Mouse (Mus musculus): ENCODE measurements at regions not wholly inside any gene's neighbourhood (a gene's known extent, or its start where the extent isn't known, plus 50 kb on each side); places are given as distances from the start of the nearest gene placed in this dataset.

DNA sequence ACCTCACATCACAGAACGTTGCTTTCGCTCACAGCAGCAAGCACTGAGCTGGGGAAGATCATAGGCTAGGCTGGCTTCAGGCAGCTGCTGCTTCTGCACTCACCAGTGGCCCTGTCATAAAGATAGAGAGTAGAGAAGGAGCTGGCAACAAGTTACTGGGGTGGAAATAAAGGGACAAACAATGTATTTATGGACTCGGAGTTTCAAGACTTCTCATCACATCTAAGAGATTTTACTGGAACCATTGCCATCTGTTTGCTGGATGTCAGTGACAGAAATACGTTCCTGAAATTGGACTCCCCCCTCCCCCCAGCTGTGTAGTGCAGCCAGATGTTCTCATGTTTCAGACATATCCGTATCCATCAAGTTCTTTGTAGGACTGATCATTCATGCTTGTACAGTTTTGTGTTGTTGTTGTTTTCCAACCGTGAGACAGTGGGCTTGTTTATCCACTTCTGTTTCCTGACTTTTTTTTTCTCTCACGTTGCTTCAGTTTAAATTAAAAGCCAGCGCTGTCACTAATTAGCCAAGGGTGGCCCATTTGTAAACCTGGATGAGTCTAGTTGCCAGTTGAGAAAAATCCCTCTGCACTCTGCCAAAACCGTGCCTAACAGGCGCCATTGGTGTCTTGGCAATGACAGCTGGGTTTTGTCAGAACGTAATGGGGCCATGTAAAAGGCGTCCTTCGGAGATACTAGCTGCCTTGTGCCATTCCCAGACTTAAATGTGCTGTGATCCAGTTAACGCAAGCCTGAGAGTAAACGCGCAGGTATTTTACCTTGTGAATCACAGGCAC, 496.0 kb upstream of the Id4 start:
- Histone ChIP-seq H3K4me3 (ENCODE audit: insufficient read depth, poor library complexity, severe bottlenecking) (no peak overlapping the region), H3K79me3 (ENCODE audit: low read depth) (no peaks in the 10 kb centered on the region), H3K36me3 (ENCODE audit: control insufficient read depth, insufficient read depth) (no peaks in the 10 kb centered on the region), H3ac (ENCODE audit: control insufficient read depth, insufficient read length, low read depth) (no peak overlapping the region), H3K27me3 (ENCODE audit: control insufficient read depth, insufficient read depth, insufficient read length) (no peaks in the 10 kb centered on the region), H3K79me2 (ENCODE audit: control insufficient read depth, insufficient read depth) (no peaks in the 10 kb centered on the region)
- no peak for TF ChIP-seq MAX (IDR thresholded peaks at IDR 0.05)
- TF ChIP-seq MYOG (IDR thresholded peaks at IDR 0.05; ENCODE audit: control insufficient read depth, extremely low read depth, insufficient read length) = no peak
- no peak for TF ChIP-seq CTCF (IDR thresholded peaks at IDR 0.05; ENCODE audit: control insufficient read depth, insufficient read depth, insufficient read length)
- TF ChIP-seq FOSL1 (IDR thresholded peaks at IDR 0.05; ENCODE audit: insufficient read depth, low read length, poor library complexity, severe bottlenecking) = no peak
- no peak for TF ChIP-seq MYOD1 (IDR thresholded peaks at IDR 0.05; ENCODE audit: control insufficient read depth, insufficient read length, low read depth)
- no peak for TF ChIP-seq USF1 (IDR thresholded peaks at IDR 0.05; ENCODE audit: low read depth)
- no peak for TF ChIP-seq CEBPB (IDR thresholded peaks at IDR 0.05; ENCODE audit: low read depth)

DNA sequence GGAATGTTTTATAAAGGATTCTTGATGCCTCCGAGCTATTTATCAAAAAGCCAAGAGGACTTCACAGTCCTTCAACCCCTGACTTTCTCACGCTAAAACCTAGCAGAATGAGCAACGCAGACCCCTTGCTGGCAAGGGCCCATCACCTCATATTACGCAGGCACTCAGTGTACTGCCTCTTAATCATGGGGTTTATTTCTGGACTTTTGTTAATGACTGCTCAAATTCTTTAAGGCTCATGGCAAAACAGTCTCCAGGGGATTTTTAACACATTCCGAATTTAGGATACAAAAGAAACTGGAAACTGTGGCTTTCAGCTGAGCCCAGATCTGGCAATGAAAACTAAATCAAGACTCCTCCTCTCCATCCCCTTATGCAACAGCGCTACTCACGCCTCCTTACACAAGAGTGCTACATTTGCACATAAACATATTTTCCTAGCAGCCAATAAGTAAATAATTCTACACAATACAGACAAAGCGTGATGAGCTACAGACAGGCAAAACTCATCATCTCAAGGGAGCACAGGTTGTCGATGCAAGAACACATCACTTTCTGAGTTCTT, 492.0 kb upstream of the Id4 start:
- no peak overlapping the region for H3K4me3 ChIP-seq (ENCODE audit: insufficient read depth, poor library complexity, severe bottlenecking)
- no peaks in the 10 kb centered on the region for H3K27me3 ChIP-seq (ENCODE audit: control insufficient read depth, insufficient read depth, insufficient read length)
- TF ChIP-seq USF1 (IDR thresholded peaks at IDR 0.05; ENCODE audit: low read depth) = no peak
- TF ChIP-seq FOSL1 (IDR thresholded peaks at IDR 0.05; ENCODE audit: insufficient read depth, low read length, poor library complexity, severe bottlenecking) = no peak
- no peak for TF ChIP-seq MAX (IDR thresholded peaks at IDR 0.05)
- TF ChIP-seq MYOG (IDR thresholded peaks at IDR 0.05; ENCODE audit: control insufficient read depth, extremely low read depth, insufficient read length) = no peak
- no peak for TF ChIP-seq CTCF (IDR thresholded peaks at IDR 0.05; ENCODE audit: control insufficient read depth, insufficient read depth, insufficient read length)
- no peak for TF ChIP-seq CEBPB (IDR thresholded peaks at IDR 0.05; ENCODE audit: low read depth)
- no peak for TF ChIP-seq MYOD1 (IDR thresholded peaks at IDR 0.05; ENCODE audit: control insufficient read depth, insufficient read length, low read depth)
- no peaks in the 10 kb centered on the region for H3K79me3 ChIP-seq (ENCODE audit: low read depth)
- H3ac ChIP-seq (ENCODE audit: control insufficient read depth, insufficient read length, low read depth) = no peak overlapping the region
- no peaks in the 10 kb centered on the region for H3K36me3 ChIP-seq (ENCODE audit: control insufficient read depth, insufficient read depth)
- H3K79me2 ChIP-seq (ENCODE audit: control insufficient read depth, insufficient read depth) = no peaks in the 10 kb centered on the region

DNA sequence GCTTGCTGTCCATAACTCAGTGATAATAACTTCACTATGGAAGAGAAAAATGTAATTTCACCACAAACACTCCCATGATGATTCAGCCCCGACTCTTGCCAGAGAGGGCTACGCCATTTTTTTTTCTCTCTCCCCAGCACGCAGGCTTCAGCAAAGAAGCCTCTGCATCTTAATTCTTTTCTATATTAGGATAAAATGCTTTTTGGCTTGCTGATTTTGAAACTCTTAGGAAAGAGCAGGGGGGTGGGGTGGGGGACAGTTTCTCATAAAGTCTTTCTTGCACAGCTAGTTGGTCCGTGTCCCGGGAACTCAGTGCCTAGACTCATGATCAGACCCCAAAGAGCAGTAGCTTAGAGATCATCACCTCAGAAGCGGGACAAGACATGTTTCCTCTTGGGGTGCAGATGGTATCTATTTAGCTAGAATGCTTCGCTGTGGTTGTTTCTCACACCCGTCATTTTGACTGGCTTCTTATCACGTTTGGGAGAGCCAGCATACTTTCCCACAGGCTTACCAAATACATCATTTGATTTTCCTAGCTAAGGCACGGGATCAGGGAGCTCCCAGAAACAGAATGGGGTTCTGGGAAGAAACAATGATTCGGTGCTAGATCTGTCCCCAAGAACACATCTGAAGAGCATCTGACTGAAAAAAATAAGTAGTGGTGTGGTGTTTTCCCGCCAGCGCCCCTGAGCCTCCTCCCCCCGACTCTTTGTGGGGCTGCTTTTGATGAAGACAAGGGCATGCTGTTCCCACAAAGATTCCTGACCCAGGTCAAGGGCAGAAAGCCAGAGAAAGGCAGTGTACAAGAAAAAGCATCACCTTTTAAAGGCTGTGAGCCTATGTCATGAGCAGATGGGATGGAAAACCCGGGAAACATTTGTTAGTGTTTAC, 483.6 kb upstream of the Id4 start:
- no peak overlapping the region for H3ac ChIP-seq (ENCODE audit: control insufficient read depth, insufficient read length, low read depth)
- TF ChIP-seq MYOG (IDR thresholded peaks at IDR 0.05; ENCODE audit: control insufficient read depth, extremely low read depth, insufficient read length) (no peak), MAX (IDR thresholded peaks at IDR 0.05) (no peak), MYOD1 (IDR thresholded peaks at IDR 0.05; ENCODE audit: control insufficient read depth, insufficient read length, low read depth) (no peak), CTCF (IDR thresholded peaks at IDR 0.05; ENCODE audit: control insufficient read depth, insufficient read depth, insufficient read length) (no peak), CEBPB (IDR thresholded peaks at IDR 0.05; ENCODE audit: low read depth) (no peak), USF1 (IDR thresholded peaks at IDR 0.05; ENCODE audit: low read depth) (no peak), FOSL1 (IDR thresholded peaks at IDR 0.05; ENCODE audit: insufficient read depth, low read length, poor library complexity, severe bottlenecking) (no peak)
- no peak overlapping the region for H3K4me3 ChIP-seq (ENCODE audit: insufficient read depth, poor library complexity, severe bottlenecking)
- no peaks in the 10 kb centered on the region for H3K79me3 ChIP-seq (ENCODE audit: low read depth)
- no peaks in the 10 kb centered on the region for H3K79me2 ChIP-seq (ENCODE audit: control insufficient read depth, insufficient read depth)
- H3K27me3 ChIP-seq (ENCODE audit: control insufficient read depth, insufficient read depth, insufficient read length) = no peaks in the 10 kb centered on the region
- H3K36me3 ChIP-seq (ENCODE audit: control insufficient read depth, insufficient read depth) = no peaks in the 10 kb centered on the region

DNA sequence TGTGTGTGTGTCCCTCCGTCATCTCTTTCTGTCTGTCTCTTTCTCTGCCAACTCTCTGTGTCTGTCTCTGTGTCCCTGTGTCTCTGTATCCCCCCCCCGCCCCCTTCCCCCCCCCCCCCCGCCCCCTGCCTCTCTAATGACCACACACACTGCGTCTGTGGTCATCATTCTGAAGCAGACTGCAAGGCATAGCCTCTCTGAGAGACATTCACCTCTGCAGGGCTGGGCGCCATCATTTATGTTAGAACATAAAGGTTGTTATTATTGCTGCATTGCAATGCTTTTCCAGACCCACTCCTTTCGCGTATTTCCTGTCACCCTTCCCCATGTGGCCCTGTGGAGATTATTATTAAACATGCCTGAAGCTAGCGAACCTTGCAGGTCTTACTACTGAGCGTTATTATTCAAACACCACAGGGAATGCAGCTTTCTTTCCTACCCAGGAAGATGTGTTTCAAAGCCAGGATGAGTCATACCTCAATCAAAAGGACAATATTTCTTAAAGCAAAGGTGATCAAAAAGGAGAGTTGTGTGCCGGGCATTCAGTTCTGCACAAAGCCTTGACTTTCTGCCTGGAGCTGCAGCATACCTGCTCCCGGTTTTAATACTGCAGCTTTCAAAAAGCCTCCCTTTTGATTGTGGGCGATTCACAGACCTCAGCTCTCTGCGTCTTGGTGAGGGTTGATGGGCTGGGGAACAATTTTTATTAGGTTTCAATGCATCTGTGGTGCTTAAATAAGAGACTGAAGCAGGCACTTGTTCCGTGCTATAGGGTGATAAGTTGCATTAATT, 482.6 kb upstream of the Id4 start:
- Histone ChIP-seq H3K4me3 (ENCODE audit: insufficient read depth, poor library complexity, severe bottlenecking) (no peak overlapping the region), H3K79me2 (ENCODE audit: control insufficient read depth, insufficient read depth) (no peaks in the 10 kb centered on the region), H3ac (ENCODE audit: control insufficient read depth, insufficient read length, low read depth) (no peak overlapping the region), H3K79me3 (ENCODE audit: low read depth) (no peaks in the 10 kb centered on the region), H3K36me3 (ENCODE audit: control insufficient read depth, insufficient read depth) (no peaks in the 10 kb centered on the region), H3K27me3 (ENCODE audit: control insufficient read depth, insufficient read depth, insufficient read length) (no peaks in the 10 kb centered on the region)
- TF ChIP-seq FOSL1 (IDR thresholded peaks at IDR 0.05; ENCODE audit: insufficient read depth, low read length, poor library complexity, severe bottlenecking) (no peak), MAX (IDR thresholded peaks at IDR 0.05) (no peak), CTCF (IDR thresholded peaks at IDR 0.05; ENCODE audit: control insufficient read depth, insufficient read depth, insufficient read length) (no peak), MYOG (IDR thresholded peaks at IDR 0.05; ENCODE audit: control insufficient read depth, extremely low read depth, insufficient read length) (no peak), USF1 (IDR thresholded peaks at IDR 0.05; ENCODE audit: low read depth) (no peak), MYOD1 (IDR thresholded peaks at IDR 0.05; ENCODE audit: control insufficient read depth, insufficient read length, low read depth) (no peak), CEBPB (IDR thresholded peaks at IDR 0.05; ENCODE audit: low read depth) (no peak)

DNA sequence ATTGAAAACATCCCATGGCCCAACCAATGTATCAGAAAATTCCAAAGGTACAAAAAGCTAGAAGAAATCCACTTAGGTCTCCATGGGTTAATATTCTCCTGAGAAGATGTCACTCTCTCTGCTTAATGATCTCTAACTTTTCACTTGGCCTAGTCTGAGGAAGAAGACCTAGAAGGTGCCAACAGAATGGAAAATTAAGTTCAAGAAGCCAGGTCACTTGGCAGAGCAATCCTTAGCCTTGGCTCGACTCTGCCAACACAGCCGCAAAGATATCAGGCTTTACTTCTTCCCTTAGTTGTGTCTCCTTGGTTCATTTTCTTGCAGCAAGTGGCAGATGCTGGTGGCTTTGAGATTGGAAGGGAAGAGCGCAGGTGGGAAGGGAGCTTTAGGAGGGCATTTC, 476.6 kb upstream of the Id4 start:
- no peak overlapping the region for H3ac ChIP-seq (ENCODE audit: control insufficient read depth, insufficient read length, low read depth)
- TF ChIP-seq MYOD1 (IDR thresholded peaks at IDR 0.05; ENCODE audit: control insufficient read depth, insufficient read length, low read depth) (no peak), USF1 (IDR thresholded peaks at IDR 0.05; ENCODE audit: low read depth) (no peak), MAX (IDR thresholded peaks at IDR 0.05) (no peak), CTCF (IDR thresholded peaks at IDR 0.05; ENCODE audit: control insufficient read depth, insufficient read depth, insufficient read length) (no peak), FOSL1 (IDR thresholded peaks at IDR 0.05; ENCODE audit: insufficient read depth, low read length, poor library complexity, severe bottlenecking) (no peak), MYOG (IDR thresholded peaks at IDR 0.05; ENCODE audit: control insufficient read depth, extremely low read depth, insufficient read length) (no peak), CEBPB (IDR thresholded peaks at IDR 0.05; ENCODE audit: low read depth) (no peak)
- no peaks in the 10 kb centered on the region for H3K27me3 ChIP-seq (ENCODE audit: control insufficient read depth, insufficient read depth, insufficient read length)
- no peaks in the 10 kb centered on the region for H3K79me3 ChIP-seq (ENCODE audit: low read depth)
- no peaks in the 10 kb centered on the region for H3K36me3 ChIP-seq (ENCODE audit: control insufficient read depth, insufficient read depth)
- no peak overlapping the region for H3K4me3 ChIP-seq (ENCODE audit: insufficient read depth, poor library complexity, severe bottlenecking)
- no peaks in the 10 kb centered on the region for H3K79me2 ChIP-seq (ENCODE audit: control insufficient read depth, insufficient read depth)

All from C2C12 (cell line).